Mouse (Mus musculus) heart, postnatal 0 days (tissue): ENCODE data around the gene BC004004.

ENCODE experiments used
- CTCF ChIP-seq: IDR thresholded peaks from 2 replicates; pipeline ENCODE4 v1.5.1; 2016; ENCODE audit warnings: antibody characterized with exemption, control low read depth, low read depth
- EP300 ChIP-seq: IDR thresholded peaks from 2 replicates; pipeline ENCODE4 v1.6.1; 2016; ENCODE audit warnings: antibody characterized with exemption, low read depth

- no peak for TF ChIP-seq CTCF
- TF ChIP-seq EP300: no peak
Measured at GRCm38 (mm10) chr17:29264760-29265159, 3.8 kb upstream of the BC004004 start.
